Mouse (Mus musculus) olfactory bulb, adult 2 months (tissue): ENCODE measurements at regions not wholly inside any gene's neighbourhood (a gene's known extent, or its start where the extent isn't known, plus 50 kb on each side); places are given as distances from the start of the nearest gene placed in this dataset.

Experiments
- CTCF ChIP-seq: fragments of 200-500 bp; IDR thresholded peaks from 2 replicates; pipeline ENCODE4 v1.5.1; 2012; ENCODE audit warnings: low read depth, mild to moderate bottlenecking, low read length, moderate library complexity; ENCODE audit not compliant: insufficient read depth
- POLR2A ChIP-seq: fragments of 200-500 bp; IDR thresholded peaks from 2 replicates; pipeline ENCODE4 v1.6.1; 2012; ENCODE audit warnings: mild to moderate bottlenecking, low read depth, low read length, moderate library complexity; ENCODE audit not compliant: insufficient read depth

- TF ChIP-seq CTCF (no peak), POLR2A (no peak)
Measured at GRCm38 (mm10) chr10:37357304-37358060, 218.8 kb upstream of the Marcks start.
